Mouse (Mus musculus) neural tube, embryonic 14.5 days (tissue): Measurements from ENCODE around the gene Samd5. TPM values are rescaled to one million over a fixed set of nuclear protein-coding genes. Genes with fewer than 3 reads are reported as not detected.

ENCODE experiments used
- ATAC-seq: fragments of 200-750 bp; cut with Nextera tagmentation; 2 replicates; pipeline ENCODE4 v1.8.0; 2017; ENCODE audit warnings: low read depth, mild to moderate bottlenecking, moderate TSS enrichment, moderate library complexity
- H3K27ac ChIP-seq: fragments of 300-500 bp; sonication (generic); 2 replicates; pipeline ENCODE4 v1.5.1; 2014; ENCODE audit warnings: low read depth, mild to moderate bottlenecking, control low read depth, low read length, moderate library complexity, mixed read lengths
- H3K27me3 ChIP-seq: fragments of 300-500 bp; sonication (generic); 2 replicates; pipeline ENCODE4 v1.6.1; 2014; ENCODE audit warnings: low read length; ENCODE audit not compliant: control insufficient read depth, insufficient read depth
- H3K36me3 ChIP-seq: fragments of 300-500 bp; sonication (generic); 2 replicates; pipeline ENCODE4 v1.6.1; 2014; ENCODE audit warnings: low read length, mixed read lengths; ENCODE audit not compliant: control insufficient read depth, insufficient read depth
- H3K4me1 ChIP-seq: fragments of 300-500 bp; sonication (generic); 2 replicates; pipeline ENCODE4 v1.6.1; 2014; ENCODE audit warnings: low read length; ENCODE audit not compliant: control insufficient read depth, insufficient read depth
- H3K4me2 ChIP-seq: fragments of 300-500 bp; sonication (generic); 2 replicates; pipeline ENCODE4 v1.6.1; 2014; ENCODE audit warnings: mild to moderate bottlenecking, low read depth, low read length, control low read depth
- H3K4me3 ChIP-seq: fragments of 300-500 bp; sonication (generic); 2 replicates; pipeline ENCODE4 v1.5.1; 2014; ENCODE audit warnings: low read depth, low read length, control low read depth, mixed read lengths
- H3K9ac ChIP-seq: fragments of 300-500 bp; sonication (generic); replicated peaks from 2 replicates; pipeline ENCODE4 v1.6.1; 2014; ENCODE audit warnings: low read depth, mild to moderate bottlenecking, control low read depth, low read length, mixed read lengths
- H3K9me3 ChIP-seq: fragments of 300-500 bp; sonication (generic); 2 replicates; pipeline ENCODE4 v1.6.1; 2016; ENCODE audit warnings: low read length; ENCODE audit not compliant: control insufficient read depth
- WGBS: fragments of 180-500 bp; shearing (Covaris S2); extraction: QIAGEN DNeasy Blood & Tissue Kit; methylation state at CpG from one replicate; pipeline ENCODE4 v1.1.7; 2014; 5-methylcytosine and 5-hydroxymethylcytosine counted together
- polyA plus RNA-seq: library from polyadenylated mRNA; unstranded; fragments of >200 nt; fragmentation: Nextera tagmentation; extraction: Ambion mirVana; gene quantifications from 2 replicates; pipeline ENCODE4 v1.2.1, GENCODE M21; 2014

Gene Samd5
- polyA plus RNA-seq, 1 experiment from 2014 or later, result 6.1 TPM

GRCm38 (mm10) chr10:9693990-9694699, 19.1 kb upstream of the Samd5 start:
- H3K9ac ChIP-seq, result no peak overlapping the region
- H3K9me3 ChIP-seq, result no peaks in the 10 kb centered on the region
- no peaks in the 10 kb centered on the region for H3K27me3 ChIP-seq
- no peak for ATAC-seq
- H3K4me3 ChIP-seq, result no peak overlapping the region
- no peaks in the 10 kb centered on the region for H3K4me1 ChIP-seq
- no peak overlapping the region for H3K27ac ChIP-seq
- 68% methylated on average over 16 of the region's 16 CpGs for WGBS
- H3K4me2 ChIP-seq, result no peak overlapping the region
- H3K36me3 ChIP-seq, result no peaks in the 10 kb centered on the region

- H3K4me3 ChIP-seq, result no peak overlapping the region
- 90% methylated on average over 6 of the region's 6 CpGs for WGBS
Measured at GRCm38 (mm10) chr10:9680928-9681327, 5.9 kb upstream of the Samd5 start.

GRCm38 (mm10) chr10:9679911-9680310, 4.9 kb upstream of the Samd5 start:
- Histone ChIP-seq H3K4me1 (no peaks in the 10 kb centered on the region), H3K9me3 (no peaks in the 10 kb centered on the region), H3K9ac (no peak overlapping the region), H3K4me3 (no peak overlapping the region), H3K27ac (no peak overlapping the region), H3K27me3 (peaks cover 2% of the 10 kb centered on the region; the same call in 1 of the 2 replicates), H3K4me2 (no peak overlapping the region), H3K36me3 (no peaks in the 10 kb centered on the region)
- no peak for ATAC-seq
- WGBS, result 22% methylated on average over 5 of the region's 5 CpGs

More at GRCm38 (mm10) chr10:9680928-9681327, 5.9 kb upstream of the Samd5 start:
- H3K4me2 ChIP-seq, result no peak overlapping the region
- no peaks in the 10 kb centered on the region for H3K27me3 ChIP-seq
- H3K9me3 ChIP-seq, result no peaks in the 10 kb centered on the region
- no peaks in the 10 kb centered on the region for H3K36me3 ChIP-seq
- ATAC-seq, result no peak
- H3K9ac ChIP-seq, result no peak overlapping the region
- no peak overlapping the region for H3K27ac ChIP-seq
- H3K4me1 ChIP-seq, result no peaks in the 10 kb centered on the region

GRCm38 (mm10) chr10:9678071-9678470, 3.1 kb upstream of the Samd5 start:
- ATAC-seq, result no peak

DNA sequence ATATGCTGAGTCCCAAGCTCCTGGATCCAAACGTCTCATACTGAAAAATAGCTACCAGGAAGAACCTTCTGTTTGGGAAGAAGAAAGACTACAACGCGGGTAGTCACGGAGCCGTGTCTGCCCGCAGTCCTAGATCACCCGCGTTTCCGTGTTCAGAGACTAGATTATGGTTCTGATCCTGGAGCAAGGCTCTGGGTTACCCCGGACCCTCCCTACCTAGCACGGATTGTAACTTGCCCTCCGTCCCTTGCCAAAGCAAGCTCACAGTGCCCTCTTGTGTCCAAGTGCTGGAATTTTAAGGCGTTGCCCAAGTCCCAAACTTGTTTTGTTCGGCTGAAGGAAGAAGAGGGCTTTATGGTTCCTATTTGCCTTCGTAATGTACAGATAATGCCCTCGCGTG, 1.9 kb upstream of the Samd5 start:
- H3K9me3 ChIP-seq, result no peaks in the 10 kb centered on the region
- no peaks in the 10 kb centered on the region for H3K36me3 ChIP-seq
- H3K27ac ChIP-seq, result no peak overlapping the region
- H3K4me1 ChIP-seq, result peaks cover 4% of the 10 kb centered on the region; the same call in 1 of the 2 replicates
- H3K4me3 ChIP-seq, result no peak overlapping the region
- no peak overlapping the region for H3K9ac ChIP-seq
- H3K4me2 ChIP-seq, result peak overlapping the region; percentile 94; the same call in 1 of the 2 replicates
- ATAC-seq, result peak; percentile 68; the same call in 1 of the 2 replicates
- WGBS, result 2% methylated on average over 17 of the region's 17 CpGs
- peaks cover 9% of the 10 kb centered on the region for H3K27me3 ChIP-seq

More at GRCm38 (mm10) chr10:9678071-9678470, 3.1 kb upstream of the Samd5 start:
- 0% methylated on average over 5 of the region's 5 CpGs for WGBS
- no peak overlapping the region for H3K27ac ChIP-seq
- H3K9me3 ChIP-seq, result no peaks in the 10 kb centered on the region
- H3K4me2 ChIP-seq, result no peak overlapping the region
- H3K9ac ChIP-seq, result no peak overlapping the region
- H3K4me3 ChIP-seq, result no peak overlapping the region
- no peaks in the 10 kb centered on the region for H3K36me3 ChIP-seq
- peaks cover 4% of the 10 kb centered on the region; the same call in 1 of the 2 replicates for H3K4me1 ChIP-seq
- H3K27me3 ChIP-seq, result peaks cover 9% of the 10 kb centered on the region

- Histone ChIP-seq H3K9ac (no peak overlapping the region), H3K27ac (no peak overlapping the region), H3K27me3 (peaks cover 9% of the 10 kb centered on the region), H3K4me1 (peaks cover 4% of the 10 kb centered on the region; the same call in 1 of the 2 replicates), H3K36me3 (no peaks in the 10 kb centered on the region), H3K4me3 (no peak overlapping the region), H3K4me2 (peak overlapping the region; percentile 94; the same call in 1 of the 2 replicates), H3K9me3 (no peaks in the 10 kb centered on the region)
- ATAC-seq, result no peak
- WGBS, result 3% methylated on average over 7 of the region's 7 CpGs
Measured at GRCm38 (mm10) chr10:9676418-9676786, 1.4 kb upstream of the Samd5 start.

- peak; percentile 52 for ATAC-seq
Measured at GRCm38 (mm10) chr10:9675550-9676417, 776 bp upstream of the Samd5 start.

DNA sequence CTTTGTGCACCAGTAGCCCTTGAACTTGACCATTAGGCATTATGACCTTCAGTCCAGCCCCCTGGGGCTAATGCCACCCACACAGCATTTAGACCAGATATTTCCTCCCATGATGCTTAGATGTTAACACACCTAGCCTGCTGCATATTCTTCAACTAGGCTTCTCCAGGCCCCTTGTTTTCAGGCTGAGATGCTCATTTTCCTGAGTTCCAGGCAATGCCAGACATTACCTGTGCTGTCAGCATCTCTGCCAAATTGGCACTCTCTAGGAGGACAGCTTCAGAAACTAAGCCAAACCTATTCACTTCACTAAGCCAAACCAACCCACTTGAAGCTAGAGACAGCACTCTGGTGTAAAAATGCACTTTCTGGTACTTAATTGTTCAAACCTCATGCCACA, 1.7 kb downstream of the Samd5 start:
- no peak for ATAC-seq
- no peak overlapping the region for H3K9ac ChIP-seq

More at GRCm38 (mm10) chr10:9675550-9676417, 776 bp upstream of the Samd5 start:
- Histone ChIP-seq H3K36me3 (no peaks in the 10 kb centered on the region), H3K4me2 (peak overlapping the region; percentile 94), H3K4me3 (peak overlapping the region; percentile 61), H3K4me1 (peaks cover 4% of the 10 kb centered on the region; the same call in 1 of the 2 replicates), H3K9me3 (no peaks in the 10 kb centered on the region), H3K9ac (peak overlapping the region; percentile 65), H3K27me3 (peaks cover 9% of the 10 kb centered on the region), H3K27ac (peak overlapping the region; percentile 67)
- WGBS, result 2% methylated on average over 36 of the region's 36 CpGs

More for the DNA sequence above, 1.7 kb downstream of the Samd5 start:
- peak overlapping the region; percentile 61; the same call in 1 of the 2 replicates for H3K4me3 ChIP-seq
- H3K4me2 ChIP-seq, result peak overlapping the region; percentile 94
- H3K27ac ChIP-seq, result no peak overlapping the region
- peaks cover 9% of the 10 kb centered on the region for H3K27me3 ChIP-seq
- H3K9me3 ChIP-seq, result no peaks in the 10 kb centered on the region
- H3K4me1 ChIP-seq, result peaks cover 4% of the 10 kb centered on the region; the same call in 1 of the 2 replicates
- no peaks in the 10 kb centered on the region for H3K36me3 ChIP-seq
